Comparison of ENCODE assay signal across 8 mouse cellular contexts in genomic region chrX:103529185-103529584, GRCm38 (mm10).
A peak's percentile ranks its signal among the peaks of the same experiment; 100 is the strongest.
DNase-seq lines count a peak whose midpoint lies in the region; ATAC-seq and TF ChIP-seq lines count a peak whose summit lies in the region.

No protein-coding gene starts in this region.

- peak overlapping the region; percentile 74 for H3K27ac ChIP-seq in hindbrain, embryonic 10.5 days
- H3K27ac ChIP-seq in lung, postnatal 0 days (ENCODE audit: low read length): no peak overlapping the region

- WGBS in hindbrain, embryonic 10.5 days: 8% methylated on average over 23 of the region's 23 CpGs
- under 1% methylated on average over 15 of the region's 23 CpGs for WGBS in lung, postnatal 0 days

- TF ChIP-seq EP300 in lung, postnatal 0 days (IDR thresholded peaks at IDR 0.05): no peak

- ATAC-seq in lung, postnatal 0 days: peak; percentile 91

- peak; percentile 71 for DNase-seq in T-cell, adult 2 months (ENCODE audit: low spot score)
- peak; percentile 75 to 84 for DNase-seq in cerebellum, postnatal 14 days
- peak; percentile 49 to 79 for DNase-seq in frontal cortex, postnatal 10 days (ENCODE audit: low spot score in 2 of 2)
- peak; percentile 66 for DNase-seq in hindbrain, embryonic 10.5 days (ENCODE audit: low spot score)
- DNase-seq in layer of hippocampus, postnatal 10 days (ENCODE audit: low spot score in 2 of 2): peak; percentile 58 to 80
- DNase-seq in lung, postnatal 0 days (ENCODE audit: low spot score): peak; percentile 78
- DNase-seq in ovary, postnatal 14 days (ENCODE audit: low spot score): peak; percentile 62
- DNase-seq in thymus, postnatal 14 days: peak; percentile 78

- no peaks in the 10 kb centered on the region for H3K27me3 ChIP-seq in hindbrain, embryonic 10.5 days (ENCODE audit: insufficient read depth, poor library complexity, severe bottlenecking)
- no peaks in the 10 kb centered on the region for H3K27me3 ChIP-seq in lung, postnatal 0 days (replicated peaks; ENCODE audit: insufficient read depth, low read length)

- H3K4me3 ChIP-seq in hindbrain, embryonic 10.5 days: peak overlapping the region; percentile 34
- H3K4me3 ChIP-seq in lung, postnatal 0 days (ENCODE audit: low read depth, low read length): peak overlapping the region; percentile 19; the same call in 1 of the 2 replicates

- H3K4me2 ChIP-seq in lung, postnatal 0 days (replicated peaks; ENCODE audit: low read depth, low read length): peak overlapping the region; percentile 40

- no peak overlapping the region for H3K9ac ChIP-seq in lung, postnatal 0 days (replicated peaks; ENCODE audit: low read depth)

- H3K36me3 ChIP-seq in hindbrain, embryonic 10.5 days: no peaks in the 10 kb centered on the region
- no peaks in the 10 kb centered on the region for H3K36me3 ChIP-seq in lung, postnatal 0 days (ENCODE audit: insufficient read depth, low read length)

- peaks cover 29% of the 10 kb centered on the region for H3K4me1 ChIP-seq in hindbrain, embryonic 10.5 days (replicated peaks)
- H3K4me1 ChIP-seq in lung, postnatal 0 days (ENCODE audit: insufficient read depth, low read depth, low read length): no peaks in the 10 kb centered on the region

- H3K9me3 ChIP-seq in hindbrain, embryonic 10.5 days: no peaks in the 10 kb centered on the region
- H3K9me3 ChIP-seq in lung, postnatal 0 days (ENCODE audit: low read length): no peaks in the 10 kb centered on the region

- TF ChIP-seq CTCF in lung, postnatal 0 days (IDR thresholded peaks at IDR 0.05): no peak
